Mouse (Mus musculus) macrophage (primary cell): ENCODE results near the gene Cdyl. TPM values are rescaled to one million over a fixed set of nuclear protein-coding genes. Genes with fewer than 3 reads are reported as not detected.

Source experiments
- H3K27ac ChIP-seq: fragments of 350-480 bp; formaldehyde crosslinking; 2 replicates; pipeline ENCODE4 v1.9.0; 2021
- H3K36me3 ChIP-seq: fragments of 350-480 bp; formaldehyde crosslinking; 2 replicates; pipeline ENCODE4 v1.9.0; 2021; ENCODE audit errors: inconsistent target
- H3K4me3 ChIP-seq: fragments of 350-480 bp; formaldehyde crosslinking; 2 replicates; pipeline ENCODE4 v1.9.0; 2021; ENCODE audit errors: inconsistent target
- H3K79me2 ChIP-seq: fragments of 350-480 bp; formaldehyde crosslinking; 2 replicates; pipeline ENCODE4 v1.9.0; 2021; ENCODE audit errors: inconsistent target
- WGBS: methylation state at CpG from one replicate; pipeline ENCODE4 v1.1.7; 2026; ENCODE audit warnings: inconsistent platforms; ENCODE audit not compliant: missing documents; 5-methylcytosine and 5-hydroxymethylcytosine counted together
- polyA plus RNA-seq: library from polyadenylated mRNA; stranded (reverse); fragments of 250-400 nt; gene quantifications from 3 replicates; pipeline ENCODE4 v1.2.4, GENCODE M21; 2018; ENCODE audit warnings: inconsistent platforms

Cdyl gene
- polyA plus RNA-seq, 1 experiment from 2014 or later, result 4.3 TPM

DNA sequence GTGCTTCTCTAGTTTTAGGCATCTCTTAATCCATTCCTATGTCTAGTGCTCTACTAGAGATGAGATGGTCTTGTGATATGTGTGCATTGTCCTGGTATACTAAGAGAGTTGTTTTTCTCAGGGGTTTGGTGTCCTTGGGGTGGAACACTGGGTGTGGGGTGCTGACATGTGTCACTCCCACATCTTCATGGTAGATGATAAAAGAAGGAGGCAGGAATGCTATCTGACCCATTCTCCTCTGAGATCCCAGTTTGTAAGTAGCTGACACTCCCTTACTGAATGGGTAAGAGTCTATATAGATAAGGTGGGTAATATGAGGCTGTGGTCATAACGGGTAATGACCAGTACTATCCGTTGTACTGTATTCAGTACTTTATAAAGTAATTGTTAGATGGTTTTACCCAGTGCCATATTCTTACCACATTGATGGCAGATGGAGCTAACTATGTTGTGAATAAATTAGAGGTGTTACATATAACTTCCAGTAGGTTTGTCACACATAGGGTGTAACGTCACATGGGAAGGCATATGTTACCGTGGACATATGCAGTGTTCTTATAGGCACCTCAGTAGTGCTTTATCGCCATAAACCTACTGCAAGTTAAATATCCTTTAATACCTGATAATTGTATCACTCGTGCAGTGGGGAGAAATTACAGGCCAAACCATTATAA is 127.2 kb downstream of the Cdyl start:
- Histone ChIP-seq H3K4me3 (no peak overlapping the region), H3K27ac (no peak overlapping the region), H3K79me2 (peaks cover 90% of the 10 kb centered on the region), H3K36me3 (no peaks in the 10 kb centered on the region)
- WGBS, result 91% methylated on average over 6 of the region's 6 CpGs

DNA sequence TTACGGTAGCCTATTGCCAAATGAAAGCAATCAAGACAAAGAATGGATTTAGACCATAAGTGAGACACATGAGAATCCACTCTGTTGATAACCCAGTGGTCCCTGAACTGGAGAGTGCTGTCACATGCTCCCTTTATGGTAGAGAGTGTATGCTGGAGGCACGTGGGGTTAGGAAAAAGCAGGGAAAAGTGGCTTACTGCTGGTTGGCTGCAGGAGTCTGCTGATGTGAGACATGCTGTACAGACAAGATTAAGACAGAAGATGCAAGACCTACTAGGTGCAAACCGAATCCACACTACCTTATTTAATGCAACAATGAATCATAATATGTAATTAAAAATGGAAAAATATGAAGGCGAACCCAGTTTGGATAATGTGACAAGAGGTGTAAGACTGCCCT is 129.9 kb downstream of the Cdyl start:
- Histone ChIP-seq H3K79me2 (peaks cover 100% of the 10 kb centered on the region), H3K36me3 (no peaks in the 10 kb centered on the region), H3K4me3 (no peak overlapping the region), H3K27ac (no peak overlapping the region)
- WGBS, result 94% methylated on average over 4 of the region's 4 CpGs

DNA sequence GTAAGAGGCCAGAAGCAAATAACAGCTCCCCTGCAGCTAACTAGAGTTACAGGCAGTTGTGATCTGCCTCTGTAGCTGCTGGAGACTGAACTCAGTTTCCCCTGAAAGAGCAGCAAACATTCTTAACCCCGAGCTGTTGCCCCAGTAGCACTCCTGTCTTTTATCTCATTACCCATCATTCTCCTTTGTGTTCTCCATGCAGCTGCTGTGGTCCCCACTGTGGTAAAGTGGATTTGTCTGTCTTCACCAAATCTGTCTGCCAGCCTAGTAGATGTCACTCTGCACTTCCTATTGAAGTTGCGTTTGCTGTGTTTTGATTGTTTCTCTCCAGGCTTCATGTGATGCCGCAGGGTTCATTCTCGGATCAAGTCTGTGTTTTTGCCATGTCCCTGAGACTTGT is 130.8 kb downstream of the Cdyl start:
- no peak overlapping the region for H3K27ac ChIP-seq
- H3K4me3 ChIP-seq, result no peak overlapping the region
- H3K79me2 ChIP-seq, result peaks cover 99% of the 10 kb centered on the region
- no peaks in the 10 kb centered on the region for H3K36me3 ChIP-seq
- 81% methylated on average over 4 of the region's 4 CpGs for WGBS

DNA sequence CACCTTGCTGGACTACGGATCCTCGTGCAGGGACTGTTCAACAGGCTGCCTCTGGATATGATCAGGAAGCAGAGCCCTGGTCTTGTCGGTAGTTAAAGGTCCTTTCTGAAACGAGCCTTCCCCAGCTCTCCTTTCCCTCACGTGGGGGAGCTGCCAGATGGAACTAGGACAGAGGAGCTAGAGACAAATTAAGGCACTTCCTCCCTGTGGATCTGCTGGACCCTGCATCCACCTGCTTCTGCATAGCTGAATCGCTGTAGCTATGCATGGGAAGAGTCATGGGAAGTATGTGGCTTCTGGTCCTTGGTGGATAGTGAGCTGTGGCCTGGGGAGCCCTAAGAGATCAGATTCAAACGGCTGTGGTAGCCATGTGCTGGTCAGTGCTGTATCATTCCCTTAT is 134.7 kb downstream of the Cdyl start:
- 87% methylated on average over 7 of the region's 7 CpGs for WGBS
- Histone ChIP-seq H3K27ac (no peak overlapping the region), H3K4me3 (no peak overlapping the region), H3K79me2 (peaks cover 99% of the 10 kb centered on the region), H3K36me3 (no peaks in the 10 kb centered on the region)

DNA sequence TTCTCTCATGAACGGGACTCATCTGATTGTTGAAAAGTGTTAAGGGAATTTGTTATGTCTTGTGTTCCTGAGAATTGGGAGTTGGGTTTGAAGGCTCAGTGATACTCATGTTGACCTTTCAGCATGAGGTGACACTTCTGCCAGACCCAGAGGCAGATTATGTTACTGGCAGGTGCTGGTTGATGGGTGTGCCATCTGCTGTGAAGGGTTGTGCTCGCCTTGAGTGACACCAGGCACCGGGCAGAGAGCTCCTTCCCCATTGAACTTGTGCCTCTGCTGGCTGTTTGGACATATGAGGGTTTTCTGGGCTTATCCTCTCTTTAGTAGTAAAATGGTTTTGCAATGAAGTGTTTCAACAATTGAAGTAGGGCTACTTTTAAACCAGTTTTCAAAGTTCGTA is 135.1 kb downstream of the Cdyl start:
- H3K4me3 ChIP-seq, result no peak overlapping the region

DNA sequence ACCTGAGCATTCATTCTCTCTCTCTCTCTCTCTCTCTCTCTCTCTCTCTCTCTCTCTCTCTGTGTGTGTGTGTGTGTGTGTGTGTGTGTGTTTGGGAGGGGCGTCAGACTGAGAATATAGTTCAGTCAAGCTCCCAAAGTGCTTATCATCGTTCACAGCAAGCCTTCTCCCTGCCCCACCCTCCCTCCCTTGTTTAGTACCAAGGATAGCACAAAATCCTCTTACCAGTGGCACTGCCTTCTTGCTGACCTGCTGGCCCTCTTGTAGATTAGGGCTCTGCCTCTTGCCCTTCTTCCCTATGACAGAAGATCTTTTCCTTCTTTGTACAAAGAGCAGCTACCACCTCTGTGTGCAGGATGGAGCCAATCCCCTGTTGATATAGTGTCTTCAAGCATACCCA is 136.3 kb downstream of the Cdyl start:
- H3K4me3 ChIP-seq, result no peak overlapping the region
- H3K27ac ChIP-seq, result no peak overlapping the region
- no CpG with 5 or more reads among the region's 2 CpGs for WGBS

More for the DNA sequence above, 135.1 kb downstream of the Cdyl start:
- no peak overlapping the region for H3K27ac ChIP-seq
- WGBS, result 80% methylated on average over 4 of the region's 4 CpGs
- no peaks in the 10 kb centered on the region for H3K36me3 ChIP-seq
- peaks cover 99% of the 10 kb centered on the region for H3K79me2 ChIP-seq

DNA sequence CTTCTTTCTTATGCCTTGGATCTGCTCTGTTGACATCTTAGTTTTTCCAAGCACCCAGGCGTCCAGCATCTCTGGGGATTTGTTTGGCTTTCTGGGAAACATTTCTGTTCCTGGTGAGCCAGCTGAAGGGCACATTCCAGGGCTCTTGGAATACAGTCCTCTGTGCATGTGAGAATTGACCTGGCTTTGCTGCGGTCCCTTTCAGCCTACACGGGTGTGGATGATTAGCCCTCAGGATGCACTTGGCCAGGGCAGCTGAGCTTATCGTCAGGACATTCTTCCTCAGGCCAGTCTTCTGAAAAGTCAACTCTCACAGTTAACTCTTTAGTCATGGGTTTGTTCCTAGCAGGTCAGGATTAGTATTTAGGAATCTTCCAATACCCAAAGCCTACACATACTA is 136.7 kb downstream of the Cdyl start:
- H3K36me3 ChIP-seq, result no peaks in the 10 kb centered on the region
- WGBS, result 92% methylated on average over 4 of the region's 4 CpGs
- H3K79me2 ChIP-seq, result peaks cover 99% of the 10 kb centered on the region
- H3K4me3 ChIP-seq, result no peak overlapping the region
- no peak overlapping the region for H3K27ac ChIP-seq

More for the DNA sequence above, 136.3 kb downstream of the Cdyl start:
- peaks cover 99% of the 10 kb centered on the region for H3K79me2 ChIP-seq
- H3K36me3 ChIP-seq, result no peaks in the 10 kb centered on the region

DNA sequence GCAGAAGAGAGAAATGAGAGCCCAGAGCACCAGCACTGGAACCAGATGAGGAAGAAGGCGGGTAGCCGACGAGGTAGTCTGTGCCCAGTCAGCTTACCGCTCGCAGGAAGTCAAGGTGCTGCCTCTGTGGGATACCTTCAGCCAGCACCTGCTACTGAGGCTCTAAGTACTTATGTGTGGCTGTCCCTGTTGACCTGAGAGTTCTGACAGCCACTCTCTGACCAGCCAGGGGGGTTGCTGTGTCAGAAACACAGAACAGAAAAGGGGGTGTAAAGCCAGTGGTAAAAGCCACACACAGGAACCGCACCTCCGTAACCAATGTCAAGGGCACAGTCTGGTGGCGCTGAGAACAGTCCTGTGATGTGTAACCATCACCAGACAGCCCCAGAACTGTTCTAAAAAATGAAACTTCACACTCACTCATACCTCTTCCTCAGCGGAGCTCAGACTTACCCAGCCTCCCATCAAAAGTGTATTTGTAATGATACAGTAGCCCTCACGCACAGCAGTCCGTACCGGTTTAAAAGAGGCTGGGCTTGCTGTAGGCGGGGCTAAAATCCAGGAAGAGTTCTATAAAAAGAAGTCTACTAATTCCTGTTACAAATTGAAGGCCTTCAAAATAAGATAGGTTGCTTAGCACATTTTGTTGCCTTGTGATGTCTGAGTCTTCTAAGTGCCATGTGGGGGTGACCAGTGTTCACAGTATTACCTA is 138.3 kb downstream of the Cdyl start:
- peaks cover 99% of the 10 kb centered on the region for H3K79me2 ChIP-seq
- no peak overlapping the region for H3K4me3 ChIP-seq
- H3K27ac ChIP-seq, result no peak overlapping the region
- no peaks in the 10 kb centered on the region for H3K36me3 ChIP-seq
- 72% methylated on average over 13 of the region's 13 CpGs for WGBS

DNA sequence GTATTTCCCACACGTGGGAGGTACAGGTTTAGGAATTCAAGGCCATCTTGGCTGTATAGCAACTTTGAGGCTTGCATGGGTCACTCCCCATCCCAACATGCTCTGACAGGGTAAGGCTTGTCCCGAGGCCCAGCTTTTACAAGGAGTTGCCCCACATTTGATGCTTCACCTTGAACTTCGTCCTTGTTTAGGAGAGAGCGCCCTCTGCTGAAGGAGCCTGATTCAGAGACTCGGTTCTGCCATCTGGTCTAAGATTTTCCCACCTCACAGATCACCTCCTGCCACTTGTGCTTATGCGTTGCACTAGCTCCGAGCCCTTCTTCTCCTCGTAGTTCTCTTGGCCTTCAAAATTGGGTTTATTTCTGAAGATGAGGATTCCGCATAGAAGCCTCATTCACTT is 139.0 kb downstream of the Cdyl start:
- H3K4me3 ChIP-seq, result no peak overlapping the region

DNA sequence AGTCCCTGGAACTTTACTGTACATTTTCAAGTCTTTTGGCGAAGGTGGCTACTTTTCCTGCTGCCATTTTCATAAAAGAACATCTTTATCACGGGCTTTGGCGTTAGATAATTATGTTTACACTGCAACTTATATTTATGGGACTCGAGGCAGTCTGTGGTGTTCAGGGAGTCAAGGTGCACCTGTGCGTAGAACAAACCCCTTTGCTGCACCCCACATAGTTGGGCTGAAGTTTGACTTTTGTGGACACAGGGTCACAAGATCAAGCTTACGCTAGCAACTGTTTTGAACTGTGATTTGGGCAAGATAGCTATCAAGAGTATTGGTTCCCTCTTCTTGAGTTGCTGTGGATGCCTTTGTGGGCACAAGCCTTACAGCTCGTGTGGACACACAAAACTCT is 140.6 kb downstream of the Cdyl start:
- Histone ChIP-seq H3K4me3 (no peak overlapping the region), H3K27ac (no peak overlapping the region), H3K36me3 (no peaks in the 10 kb centered on the region), H3K79me2 (peaks cover 99% of the 10 kb centered on the region)
- 90% methylated on average over 7 of the region's 7 CpGs for WGBS

More for the DNA sequence above, 139.0 kb downstream of the Cdyl start:
- Histone ChIP-seq H3K36me3 (no peaks in the 10 kb centered on the region), H3K79me2 (peaks cover 99% of the 10 kb centered on the region), H3K27ac (no peak overlapping the region)
- 80% methylated on average over 8 of the region's 9 CpGs for WGBS

DNA sequence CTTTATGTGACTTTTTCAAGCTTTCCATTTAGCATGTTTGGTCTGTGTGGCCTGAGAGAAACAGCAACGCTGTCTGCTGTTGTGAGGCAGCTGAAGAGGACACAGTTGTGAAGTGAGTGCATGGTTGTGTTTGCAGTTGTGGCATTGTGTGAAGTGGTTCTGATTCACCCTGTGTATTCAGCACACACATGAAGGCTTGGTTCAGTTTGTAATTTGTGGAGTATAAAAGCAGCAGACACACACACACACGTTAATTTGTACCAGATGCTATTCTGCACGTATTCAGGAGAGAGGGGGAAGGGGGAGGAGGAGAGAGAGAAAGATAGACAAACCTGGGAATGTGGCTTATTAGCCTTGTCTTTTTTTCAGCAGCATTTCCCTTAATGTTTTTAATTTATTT is 146.1 kb downstream of the Cdyl start:
- WGBS, result 97% methylated on average over 3 of the region's 3 CpGs

DNA sequence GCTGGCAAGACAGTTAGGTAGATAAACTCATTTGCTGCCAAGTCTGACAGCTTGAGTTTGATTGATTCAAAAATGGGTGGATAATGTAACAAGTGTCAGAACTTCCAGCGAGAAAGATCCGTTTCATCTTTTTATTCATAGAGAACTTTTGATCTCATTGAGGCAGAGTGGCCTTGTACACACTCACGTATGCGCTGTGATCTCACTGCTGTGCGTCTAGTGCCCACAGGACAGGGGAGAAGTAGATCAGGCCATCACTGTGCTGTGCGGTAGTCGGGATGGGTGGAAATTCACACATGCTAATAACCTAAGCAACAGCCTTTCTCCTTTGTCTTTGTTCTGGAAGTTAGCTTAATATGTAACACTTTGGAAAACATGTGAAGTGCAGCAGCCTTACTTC is 146.5 kb downstream of the Cdyl start:
- H3K36me3 ChIP-seq, result no peaks in the 10 kb centered on the region
- no peak overlapping the region for H3K27ac ChIP-seq
- H3K4me3 ChIP-seq, result no peak overlapping the region
- H3K79me2 ChIP-seq, result peaks cover 100% of the 10 kb centered on the region
- WGBS, result 99% methylated on average over 7 of the region's 7 CpGs

More for the DNA sequence above, 146.1 kb downstream of the Cdyl start:
- Histone ChIP-seq H3K27ac (no peak overlapping the region), H3K4me3 (no peak overlapping the region), H3K79me2 (peaks cover 100% of the 10 kb centered on the region), H3K36me3 (no peaks in the 10 kb centered on the region)

DNA sequence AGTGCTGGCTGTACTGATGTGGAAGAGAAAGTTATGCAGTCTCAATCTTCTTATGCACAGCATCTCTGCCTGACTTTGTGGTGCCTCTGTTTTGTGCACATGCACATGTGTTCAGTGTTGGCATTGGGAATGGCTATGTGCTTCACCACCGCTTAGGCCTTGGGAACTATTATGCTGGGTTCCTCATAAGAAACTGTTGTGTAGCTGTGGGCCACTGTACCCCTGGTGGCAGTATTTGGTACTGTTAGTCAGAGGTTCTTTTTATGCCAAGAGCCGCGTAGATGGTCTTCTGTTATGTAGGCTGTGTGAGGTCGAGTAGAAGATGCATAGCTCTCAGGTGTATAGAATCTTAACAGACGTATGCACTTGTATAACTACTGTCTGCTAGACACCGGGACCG is 147.4 kb downstream of the Cdyl start:
- Histone ChIP-seq H3K4me3 (no peak overlapping the region), H3K27ac (no peak overlapping the region), H3K36me3 (no peaks in the 10 kb centered on the region), H3K79me2 (peaks cover 100% of the 10 kb centered on the region)
- WGBS, result 96% methylated on average over 7 of the region's 7 CpGs

DNA sequence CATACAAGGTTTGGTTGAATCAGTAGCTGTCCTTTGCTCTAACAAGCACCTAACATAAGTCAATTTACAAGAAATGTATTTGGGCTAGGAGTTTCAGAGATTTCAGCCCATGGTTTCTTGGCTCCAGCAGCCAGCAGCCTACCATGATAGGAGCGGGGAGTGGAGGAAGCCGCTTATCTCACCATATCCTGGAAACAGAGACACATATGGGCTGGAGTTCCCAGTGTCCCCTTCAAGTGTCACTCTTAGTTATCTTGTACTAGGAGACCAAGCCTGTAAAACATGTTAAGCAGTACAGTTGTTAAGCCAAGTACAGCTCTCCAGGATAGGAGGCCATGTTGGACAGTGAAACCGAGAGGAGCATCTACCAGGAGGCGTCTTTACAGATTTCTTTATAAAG is 147.9 kb downstream of the Cdyl start:
- 100% methylated on average over 4 of the region's 4 CpGs for WGBS
- no peak overlapping the region for H3K27ac ChIP-seq
- H3K4me3 ChIP-seq, result no peak overlapping the region
- no peaks in the 10 kb centered on the region for H3K36me3 ChIP-seq
- peaks cover 100% of the 10 kb centered on the region for H3K79me2 ChIP-seq

DNA sequence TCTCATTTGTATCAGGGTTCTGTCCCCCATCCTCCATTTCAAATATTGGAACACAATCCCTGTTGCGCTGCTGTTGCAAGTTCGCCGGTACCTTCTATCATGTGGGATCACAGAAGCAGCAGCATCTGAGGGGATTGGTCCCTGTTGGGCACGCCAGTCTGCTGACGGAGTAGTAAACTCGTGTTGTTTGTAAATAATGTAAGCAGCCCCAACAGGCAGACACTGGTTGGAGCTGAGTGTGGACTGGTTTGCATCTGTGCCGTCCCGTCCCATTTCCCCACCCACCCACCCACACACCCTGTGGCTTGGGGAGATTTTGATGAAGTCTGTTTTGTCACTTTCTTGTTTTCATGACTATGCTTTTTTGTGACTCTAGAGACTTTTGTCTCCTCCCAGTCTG is 148.3 kb downstream of the Cdyl start:
- peaks cover 100% of the 10 kb centered on the region for H3K79me2 ChIP-seq
- H3K27ac ChIP-seq, result no peak overlapping the region
- no peaks in the 10 kb centered on the region for H3K36me3 ChIP-seq
- no peak overlapping the region for H3K4me3 ChIP-seq
- WGBS, result 93% methylated on average over 8 of the region's 8 CpGs
